Mouse (Mus musculus) liver, embryonic 16.5 days (tissue): Measurements from ENCODE around the gene Nip7. TPM values are rescaled to one million over a fixed set of nuclear protein-coding genes. Genes with fewer than 3 reads are reported as not detected.

Experiments
- ATAC-seq: fragments of 200-750 bp; cut with Nextera tagmentation; 2 replicates; pipeline ENCODE4 v1.8.0; 2017; ENCODE audit warnings: low read depth, mild to moderate bottlenecking, moderate number of reproducible peaks, moderate library complexity
- H3K27ac ChIP-seq: fragments of 300-500 bp; sonication (generic); 2 replicates; pipeline ENCODE4 v1.5.1; 2014; ENCODE audit warnings: mild to moderate bottlenecking, low read length
- H3K27me3 ChIP-seq: fragments of 300-500 bp; sonication (generic); 2 replicates; pipeline ENCODE4 v1.6.1; 2014; ENCODE audit warnings: low read depth, low read length, mixed read lengths; ENCODE audit not compliant: control insufficient read depth, insufficient read depth
- H3K36me3 ChIP-seq: fragments of 300-500 bp; sonication (generic); 2 replicates; pipeline ENCODE4 v1.6.1; 2014; ENCODE audit warnings: mild to moderate bottlenecking; ENCODE audit not compliant: control insufficient read depth, insufficient read depth
- H3K4me1 ChIP-seq: fragments of 300-500 bp; sonication (generic); 2 replicates; pipeline ENCODE4 v1.6.1; 2014; ENCODE audit warnings: low read depth, low read length, mixed read lengths; ENCODE audit not compliant: control insufficient read depth
- H3K4me2 ChIP-seq: fragments of 300-500 bp; sonication (generic); 2 replicates; pipeline ENCODE4 v1.6.1; 2014; ENCODE audit warnings: low read depth, low read length, mixed read lengths
- H3K4me3 ChIP-seq: fragments of 300-500 bp; sonication (generic); 2 replicates; pipeline ENCODE4 v1.5.1; 2014; ENCODE audit warnings: low read depth, mild to moderate bottlenecking, low read length
- H3K9ac ChIP-seq: fragments of 300-500 bp; sonication (generic); 2 replicates; pipeline ENCODE4 v1.6.1; 2014; ENCODE audit warnings: low read depth, low read length
- H3K9me3 ChIP-seq: fragments of 300-500 bp; sonication (generic); replicated peaks from 2 replicates; pipeline ENCODE4 v1.6.1; 2016; ENCODE audit warnings: low read length; ENCODE audit not compliant: control insufficient read depth
- WGBS: fragments of 180-500 bp; shearing (Covaris S2); extraction: QIAGEN DNeasy Blood & Tissue Kit; methylation state at CpG from one replicate; pipeline ENCODE4 v1.1.7; 2014; ENCODE audit not compliant: insufficient replicate concordance; 5-methylcytosine and 5-hydroxymethylcytosine counted together
- polyA plus RNA-seq: library from polyadenylated mRNA; unstranded; fragments of >200 nt; fragmentation: Nextera tagmentation; extraction: Ambion mirVana; gene quantifications from 2 replicates; pipeline ENCODE4 v1.2.1, GENCODE M21; 2015

The Nip7 gene
- polyA plus RNA-seq, 1 experiment from 2014 or later: 25.9 TPM

GRCm38 (mm10) chr8:107052046-107052445, 4.6 kb upstream of the Nip7 start:
- Histone ChIP-seq H3K9me3 (no peaks in the 10 kb centered on the region), H3K27me3 (no peaks in the 10 kb centered on the region), H3K4me2 (no peak overlapping the region), H3K4me1 (peaks cover 28% of the 10 kb centered on the region), H3K27ac (no peak overlapping the region), H3K4me3 (no peak overlapping the region), H3K9ac (no peak overlapping the region), H3K36me3 (peaks cover 31% of the 10 kb centered on the region)
- ATAC-seq: no peak
- WGBS: 90% methylated on average over 8 of the region's 8 CpGs

GRCm38 (mm10) chr8:107056973-107057369, 294 bp downstream of the Nip7 start:
- Histone ChIP-seq H3K4me3 (peak overlapping the region; percentile 100), H3K36me3 (peaks cover 27% of the 10 kb centered on the region), H3K27me3 (no peaks in the 10 kb centered on the region), H3K9me3 (no peaks in the 10 kb centered on the region), H3K9ac (peak overlapping the region; percentile 92), H3K4me1 (peaks cover 19% of the 10 kb centered on the region), H3K4me2 (peak overlapping the region; percentile 93), H3K27ac (peak overlapping the region; percentile 46)
- WGBS: under 1% methylated on average over 33 of the region's 33 CpGs
- ATAC-seq: peak; percentile 19

DNA sequence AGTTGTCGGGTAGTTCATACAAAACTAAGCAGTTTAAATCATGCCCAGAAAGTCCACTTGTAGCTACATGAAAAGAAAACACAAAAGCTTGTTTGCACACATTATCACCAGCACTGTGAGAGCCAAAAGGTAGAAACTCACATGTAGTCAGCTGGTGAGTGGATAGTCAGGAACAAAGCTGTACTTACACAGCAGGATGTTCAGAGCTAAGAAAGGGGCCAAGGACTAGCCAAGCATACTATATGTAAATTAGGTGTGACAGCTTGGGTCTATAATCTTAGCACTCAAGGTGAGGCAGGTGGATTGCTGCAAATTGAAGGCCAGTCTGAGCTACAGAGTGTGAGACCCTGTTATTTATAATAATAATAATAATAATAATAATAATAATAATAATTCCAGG, 5.9 kb downstream of the Nip7 start:
- ATAC-seq: no peak
- no peak overlapping the region for H3K27ac ChIP-seq

DNA sequence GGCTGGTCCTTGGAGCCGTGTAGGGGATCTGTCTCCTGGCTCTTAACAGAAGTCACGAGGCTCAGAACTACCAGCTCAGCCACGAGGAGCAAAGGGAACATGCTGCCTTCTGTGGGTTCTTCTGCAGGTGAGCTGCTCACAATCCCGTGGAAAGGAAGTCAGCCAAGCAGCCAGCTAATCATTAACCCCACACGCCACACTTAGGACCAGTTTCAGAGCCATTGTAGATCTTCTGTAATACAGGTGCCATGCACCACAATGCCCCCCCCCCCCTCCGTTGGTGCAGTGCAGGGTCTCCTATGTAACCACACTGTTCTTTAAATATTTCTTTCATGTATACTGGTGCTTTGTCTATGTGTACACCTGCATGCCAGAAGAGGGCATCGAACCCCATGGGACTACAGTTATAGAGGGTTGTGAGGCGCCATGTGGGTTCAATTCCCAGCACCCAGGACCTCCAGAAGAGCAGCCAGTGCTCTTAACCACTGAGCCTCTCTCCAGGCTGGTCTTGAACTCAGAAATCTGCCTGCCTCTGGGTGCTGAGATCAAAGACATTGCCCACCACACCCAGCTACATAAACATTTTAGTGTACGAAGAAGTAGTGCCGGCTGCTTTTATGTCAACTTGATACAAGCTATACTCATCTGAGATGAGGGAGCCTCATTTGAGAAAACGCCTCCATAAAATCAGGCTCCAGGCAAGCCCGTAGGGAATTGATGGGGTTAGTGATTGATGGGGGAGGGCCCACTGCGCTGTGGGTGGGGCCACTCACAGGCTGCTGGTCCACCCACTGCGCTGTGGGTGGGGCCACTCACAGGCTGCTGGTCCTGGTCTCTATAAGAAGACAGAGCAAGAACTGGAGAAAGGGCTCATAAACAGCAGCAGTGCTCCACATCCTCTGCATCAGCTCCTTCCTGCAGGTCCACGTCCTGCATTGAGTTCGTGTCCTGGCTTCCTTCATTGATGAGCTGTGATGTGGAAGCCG, 9.1 kb downstream of the Nip7 start, which contains the start of gene Tmed6:
TSS of gene Tmed6 (minus strand) at position 134 of the 986 bp plus-strand sequence.
- Histone ChIP-seq H3K9ac (no peak within 1 kb of the TSS), H3K9me3 (no peaks in the 10 kb centered on the region), H3K27me3 (no peaks in the 10 kb centered on the region), H3K4me2 (no peak within 1 kb of the TSS), H3K36me3 (peaks cover 3% of the 10 kb centered on the region; the same call in 1 of the 2 replicates), H3K27ac (no peak within 1 kb of the TSS), H3K4me3 (no peak within 1 kb of the TSS), H3K4me1 (peaks cover 8% of the 10 kb centered on the region)
- WGBS: 46% methylated on average over 17 of the region's 17 CpGs
- peak; percentile 83 for ATAC-seq

More for the DNA sequence above, 5.9 kb downstream of the Nip7 start:
- Histone ChIP-seq H3K27me3 (no peaks in the 10 kb centered on the region), H3K9me3 (no peaks in the 10 kb centered on the region), H3K4me3 (no peak overlapping the region), H3K36me3 (peaks cover 3% of the 10 kb centered on the region; the same call in 1 of the 2 replicates), H3K9ac (no peak overlapping the region), H3K4me1 (peaks cover 9% of the 10 kb centered on the region), H3K4me2 (no peak overlapping the region)
- 77% methylated on average over 1 of the region's 1 CpGs for WGBS

DNA sequence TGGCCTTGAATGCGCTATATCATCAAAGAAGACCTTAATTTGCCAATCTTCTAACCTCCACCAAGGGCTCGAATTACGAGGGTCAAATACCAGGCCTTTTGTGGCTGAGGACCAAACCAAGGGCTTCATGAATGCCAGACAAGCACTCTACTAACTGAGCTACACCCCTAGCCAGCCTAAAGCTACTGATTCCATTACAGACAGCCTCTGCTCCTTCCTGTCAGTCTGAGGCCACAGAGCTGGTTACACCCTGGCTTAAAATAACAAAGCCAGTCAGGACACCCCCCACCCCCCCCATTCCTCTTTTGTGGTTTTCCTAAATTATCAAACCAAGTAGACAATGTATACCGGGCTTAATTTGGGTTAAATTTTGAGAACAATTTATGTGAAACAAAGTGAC, 17.0 kb downstream of the Nip7 start:
- Histone ChIP-seq H3K36me3 (peaks cover 26% of the 10 kb centered on the region), H3K27ac (no peak overlapping the region), H3K27me3 (no peaks in the 10 kb centered on the region), H3K9ac (no peak overlapping the region), H3K4me1 (no peaks in the 10 kb centered on the region), H3K9me3 (no peaks in the 10 kb centered on the region), H3K4me2 (no peak overlapping the region), H3K4me3 (no peak overlapping the region)
- no peak for ATAC-seq
- WGBS: 63% methylated on average over 4 of the region's 4 CpGs

DNA sequence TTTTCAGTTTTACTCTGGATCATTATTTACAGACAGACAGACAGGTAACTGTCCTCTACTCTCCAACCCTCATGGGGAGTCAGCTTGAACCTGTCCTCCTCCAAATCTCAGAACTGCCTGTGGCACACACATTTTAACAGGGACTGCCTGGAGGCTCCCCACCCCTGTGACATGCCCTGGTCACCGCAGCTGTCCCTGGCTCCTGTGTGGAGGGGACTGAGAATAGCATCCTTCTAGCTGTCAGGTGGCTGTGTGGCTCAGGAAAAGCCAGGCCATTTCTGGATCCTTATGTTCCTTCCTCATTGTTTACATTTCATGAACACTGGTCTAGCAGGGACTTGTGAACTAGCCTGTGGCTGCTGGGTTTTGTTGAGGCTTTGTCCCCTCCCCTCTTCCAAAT, 17.5 kb downstream of the Nip7 start:
- H3K36me3 ChIP-seq: peaks cover 29% of the 10 kb centered on the region
- no peak for ATAC-seq
- 81% methylated on average over 1 of the region's 1 CpGs for WGBS
- H3K4me2 ChIP-seq: no peak overlapping the region
- H3K27ac ChIP-seq: no peak overlapping the region
- H3K4me3 ChIP-seq: no peak overlapping the region
- H3K9ac ChIP-seq: no peak overlapping the region
- H3K9me3 ChIP-seq: no peaks in the 10 kb centered on the region
- H3K4me1 ChIP-seq: no peaks in the 10 kb centered on the region
- no peaks in the 10 kb centered on the region for H3K27me3 ChIP-seq

- Histone ChIP-seq H3K9ac (no peak overlapping the region), H3K36me3 (peaks cover 36% of the 10 kb centered on the region), H3K27me3 (no peaks in the 10 kb centered on the region), H3K4me2 (no peak overlapping the region), H3K4me1 (no peaks in the 10 kb centered on the region), H3K4me3 (no peak overlapping the region), H3K27ac (no peak overlapping the region), H3K9me3 (no peaks in the 10 kb centered on the region)
- ATAC-seq: no peak
- 76% methylated on average over 7 of the region's 7 CpGs for WGBS
These were observed 19.7 kb downstream of the Nip7 start for GRCm38 (mm10) chr8:107076239-107076888.

DNA sequence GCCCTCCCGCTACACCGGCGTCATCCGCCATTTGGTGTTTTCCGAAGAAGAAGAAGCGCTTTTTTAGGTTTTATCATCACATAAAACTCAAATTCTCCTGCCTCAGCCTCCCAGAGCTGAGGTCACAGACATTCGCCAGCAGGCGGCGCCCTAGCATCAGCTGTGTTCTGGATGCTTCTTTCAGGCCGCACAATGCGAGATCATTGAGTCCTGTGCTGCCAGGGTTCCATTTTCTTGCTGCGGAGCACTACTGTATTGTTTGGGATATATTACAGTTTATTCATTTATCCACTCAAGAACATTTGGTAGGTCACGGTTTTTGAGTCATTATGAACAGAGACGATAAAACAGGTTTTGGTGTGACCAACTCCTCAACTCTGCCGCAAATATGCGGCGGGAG, 28.7 kb downstream of the Nip7 start:
- no peak overlapping the region for H3K9ac ChIP-seq
- no peak overlapping the region for H3K4me2 ChIP-seq
- no peaks in the 10 kb centered on the region for H3K9me3 ChIP-seq
- no peaks in the 10 kb centered on the region for H3K4me1 ChIP-seq
- no peak overlapping the region for H3K27ac ChIP-seq
- ATAC-seq: no peak
- WGBS: 89% methylated on average over 17 of the region's 17 CpGs
- peaks cover 23% of the 10 kb centered on the region for H3K36me3 ChIP-seq
- H3K27me3 ChIP-seq: no peaks in the 10 kb centered on the region
- no peak overlapping the region for H3K4me3 ChIP-seq

DNA sequence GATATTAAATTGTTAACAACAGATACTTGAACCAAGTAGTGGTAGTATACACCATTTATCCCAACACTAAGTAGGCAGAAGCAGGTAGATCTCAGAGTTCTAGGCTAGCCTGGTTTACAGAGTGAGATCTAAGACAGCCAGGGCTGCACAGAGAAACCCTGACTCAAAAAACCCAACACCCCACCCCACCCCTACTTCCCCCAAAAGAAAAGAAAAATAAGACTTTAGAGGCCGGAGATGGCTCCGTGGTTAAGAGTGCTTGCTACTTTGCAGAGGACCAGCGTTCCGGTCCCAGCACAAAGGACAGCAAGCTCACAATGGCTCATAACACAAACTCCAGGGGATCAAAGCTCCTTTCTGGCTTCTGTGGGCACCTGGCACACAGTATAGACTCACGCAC, 29.3 kb downstream of the Nip7 start:
- WGBS: 90% methylated on average over 5 of the region's 5 CpGs
- ATAC-seq: no peak
- H3K4me3 ChIP-seq: no peak overlapping the region
- H3K27ac ChIP-seq: no peak overlapping the region
- H3K27me3 ChIP-seq: no peaks in the 10 kb centered on the region
- no peak overlapping the region for H3K4me2 ChIP-seq
- H3K4me1 ChIP-seq: no peaks in the 10 kb centered on the region
- H3K9me3 ChIP-seq: no peaks in the 10 kb centered on the region
- no peak overlapping the region for H3K9ac ChIP-seq
- peaks cover 20% of the 10 kb centered on the region for H3K36me3 ChIP-seq
